Mouse (Mus musculus): ENCODE results near the gene Spats2. TPM values are rescaled to one million over a fixed set of nuclear protein-coding genes. Genes with fewer than 3 reads are reported as not detected.

The Spats2 gene
- total and polyA plus RNA-seq, 2 experiments from 2014 or later: 24.4 to 29.6 TPM

GRCm38 (mm10) chr15:99223585-99224207, 98.0 kb downstream of the Spats2 start:
- H3K4me1 ChIP-seq (ENCODE audit: insufficient read depth): no peaks in the 10 kb centered on the region; the same call in 1 of the 2 replicates
- H3K9ac ChIP-seq: peak overlapping the region; percentile 50
- no peak for TF ChIP-seq CTCF (IDR thresholded peaks at IDR 0.05; ENCODE audit: low read depth)
- peak overlapping the region; percentile 68 for H3K4me2 ChIP-seq (ENCODE audit: low read depth)
- H3K4me3 ChIP-seq (ENCODE audit: low read depth, low read length): peak overlapping the region; percentile 47
- H3K36me3 ChIP-seq (ENCODE audit: insufficient read depth): no peaks in the 10 kb centered on the region
- peaks cover 59% of the 10 kb centered on the region for H3K27me3 ChIP-seq (ENCODE audit: insufficient read depth, low read length)
- 1% methylated on average over 46 of the region's 46 CpGs for WGBS
- ATAC-seq (no peak), DNase-seq (peak; percentile 49)
- H3K9me3 ChIP-seq (ENCODE audit: low read length): no peaks in the 10 kb centered on the region
- no peak overlapping the region for H3K27ac ChIP-seq (ENCODE audit: low read depth, low read length)

- under 1% methylated on average over 47 of the region's 66 CpGs for WGBS
- no peaks in the 10 kb centered on the region for H3K36me3 ChIP-seq (ENCODE audit: insufficient read depth)
- H3K9ac ChIP-seq: peak within 1 kb of the TSS; percentile 50
- ATAC-seq: peak; percentile 78
- TF ChIP-seq CTCF (IDR thresholded peaks at IDR 0.05; ENCODE audit: low read depth): peak; percentile 52
- peak within 1 kb of the TSS; percentile 35; the same call in 1 of the 2 replicates for H3K27ac ChIP-seq (ENCODE audit: low read depth, low read length)
- no peaks in the 10 kb centered on the region; the same call in 1 of the 2 replicates for H3K4me1 ChIP-seq (ENCODE audit: insufficient read depth)
- peaks cover 65% of the 10 kb centered on the region for H3K27me3 ChIP-seq (ENCODE audit: insufficient read depth, low read length)
- peak within 1 kb of the TSS; percentile 47 for H3K4me3 ChIP-seq (ENCODE audit: low read depth, low read length)
- no peaks in the 10 kb centered on the region for H3K9me3 ChIP-seq (ENCODE audit: low read length)
- peak; percentile 85 for DNase-seq
- H3K4me2 ChIP-seq (ENCODE audit: low read depth): peak within 1 kb of the TSS; percentile 68
Observed at GRCm38 (mm10) chr15:99224208-99224911, 98.6 kb downstream of the Spats2 start, which contains the start of gene Kcnh3. Kcnh3 (plus strand) TSS chr15:99224861.

- ATAC-seq (peak; percentile 78), DNase-seq (peak; percentile 82)
- Histone ChIP-seq H3K4me1 (ENCODE audit: insufficient read depth) (no peaks in the 10 kb centered on the region; the same call in 1 of the 2 replicates), H3K9me3 (ENCODE audit: low read length) (no peaks in the 10 kb centered on the region), H3K4me2 (ENCODE audit: low read depth) (peak overlapping the region; percentile 68), H3K4me3 (ENCODE audit: low read depth, low read length) (peak overlapping the region; percentile 47), H3K27me3 (ENCODE audit: insufficient read depth, low read length) (peaks cover 60% of the 10 kb centered on the region), H3K36me3 (ENCODE audit: insufficient read depth) (no peaks in the 10 kb centered on the region), H3K27ac (ENCODE audit: low read depth, low read length) (peak overlapping the region; percentile 35; the same call in 1 of the 2 replicates), H3K9ac (peak overlapping the region; percentile 50)
- 0 out of 2 replicates have a peak, but pooled peaks have one; percentile 8 for TF ChIP-seq CTCF (IDR thresholded peaks at IDR 0.05; ENCODE audit: low read depth)
- 2% methylated on average over 22 of the region's 22 CpGs for WGBS
Observed at GRCm38 (mm10) chr15:99225081-99225810, 99.5 kb downstream of the Spats2 start.

- TF ChIP-seq CTCF (IDR thresholded peaks at IDR 0.05; ENCODE audit: low read depth): no peak
- Histone ChIP-seq H3K4me1 (ENCODE audit: insufficient read depth) (no peaks in the 10 kb centered on the region; the same call in 1 of the 2 replicates), H3K9me3 (ENCODE audit: low read length) (no peaks in the 10 kb centered on the region), H3K4me3 (ENCODE audit: low read depth, low read length) (peak overlapping the region; percentile 47), H3K9ac (0 out of 2 replicates have a peak overlapping the region, but pooled peaks have one; percentile 50), H3K27ac (ENCODE audit: low read depth, low read length) (0 out of 2 replicates have a peak overlapping the region, but pooled peaks have one; percentile 35), H3K36me3 (ENCODE audit: insufficient read depth) (no peaks in the 10 kb centered on the region), H3K27me3 (ENCODE audit: insufficient read depth, low read length) (peaks cover 57% of the 10 kb centered on the region), H3K4me2 (ENCODE audit: low read depth) (peak overlapping the region; percentile 68)
- ATAC-seq (no peak), DNase-seq (no peak)
- WGBS: 20% methylated on average over 14 of the region's 14 CpGs
Observed at GRCm38 (mm10) chr15:99226090-99226489, 100.4 kb downstream of the Spats2 start.

GRCm38 (mm10) chr15:99231998-99232397, 106.3 kb downstream of the Spats2 start:
- WGBS: 64% methylated on average over 10 of the region's 10 CpGs
- DNase-seq (no peak), ATAC-seq (no peak)
- H3K9ac ChIP-seq: no peak overlapping the region
- TF ChIP-seq CTCF (IDR thresholded peaks at IDR 0.05; ENCODE audit: low read depth): no peak
- no peaks in the 10 kb centered on the region for H3K36me3 ChIP-seq (ENCODE audit: insufficient read depth)
- H3K27ac ChIP-seq (ENCODE audit: low read depth, low read length): no peak overlapping the region
- H3K4me3 ChIP-seq (ENCODE audit: low read depth, low read length): no peak overlapping the region
- H3K4me2 ChIP-seq (ENCODE audit: low read depth): no peak overlapping the region
- H3K27me3 ChIP-seq (ENCODE audit: insufficient read depth, low read length): peaks cover 25% of the 10 kb centered on the region
- H3K4me1 ChIP-seq (ENCODE audit: insufficient read depth): no peaks in the 10 kb centered on the region
- H3K9me3 ChIP-seq (ENCODE audit: low read length): no peaks in the 10 kb centered on the region

- no peak for DNase-seq
- no peaks in the 10 kb centered on the region for H3K36me3 ChIP-seq (ENCODE audit: insufficient read depth)
- no peak overlapping the region for H3K4me2 ChIP-seq (ENCODE audit: low read depth)
- ATAC-seq: no peak
- WGBS: 71% methylated on average over 17 of the region's 17 CpGs
- H3K9ac ChIP-seq: no peak overlapping the region
- no peaks in the 10 kb centered on the region for H3K9me3 ChIP-seq (ENCODE audit: low read length)
- TF ChIP-seq CTCF (IDR thresholded peaks at IDR 0.05; ENCODE audit: low read depth): no peak
- peaks cover 9% of the 10 kb centered on the region; the same call in 1 of the 2 replicates for H3K27me3 ChIP-seq (ENCODE audit: insufficient read depth, low read length)
- no peak overlapping the region for H3K27ac ChIP-seq (ENCODE audit: low read depth, low read length)
- H3K4me1 ChIP-seq (ENCODE audit: insufficient read depth): no peaks in the 10 kb centered on the region
- no peak overlapping the region for H3K4me3 ChIP-seq (ENCODE audit: low read depth, low read length)
Observed at GRCm38 (mm10) chr15:99233719-99234118, 108.0 kb downstream of the Spats2 start.
